Mouse (Mus musculus): ENCODE measurements at regions not wholly inside any gene's neighbourhood (a gene's known extent, or its start where the extent isn't known, plus 50 kb on each side); places are given as distances from the start of the nearest gene placed in this dataset.

GRCm38 (mm10) chr1:64298188-64298587 is 176.1 kb upstream of the Klf7 start:
- TF ChIP-seq POLR2A (IDR thresholded peaks at IDR 0.05; ENCODE audit: insufficient read length, low read depth) (no peak), CEBPB (IDR thresholded peaks at IDR 0.05; ENCODE audit: insufficient read depth, poor library complexity, severe bottlenecking) (no peak), TCF3 (IDR thresholded peaks at IDR 0.05; ENCODE audit: insufficient read length, low read depth) (no peak)
